Comparison of ENCODE assay signal across 13 mouse cellular contexts in the genomic region with DNA sequence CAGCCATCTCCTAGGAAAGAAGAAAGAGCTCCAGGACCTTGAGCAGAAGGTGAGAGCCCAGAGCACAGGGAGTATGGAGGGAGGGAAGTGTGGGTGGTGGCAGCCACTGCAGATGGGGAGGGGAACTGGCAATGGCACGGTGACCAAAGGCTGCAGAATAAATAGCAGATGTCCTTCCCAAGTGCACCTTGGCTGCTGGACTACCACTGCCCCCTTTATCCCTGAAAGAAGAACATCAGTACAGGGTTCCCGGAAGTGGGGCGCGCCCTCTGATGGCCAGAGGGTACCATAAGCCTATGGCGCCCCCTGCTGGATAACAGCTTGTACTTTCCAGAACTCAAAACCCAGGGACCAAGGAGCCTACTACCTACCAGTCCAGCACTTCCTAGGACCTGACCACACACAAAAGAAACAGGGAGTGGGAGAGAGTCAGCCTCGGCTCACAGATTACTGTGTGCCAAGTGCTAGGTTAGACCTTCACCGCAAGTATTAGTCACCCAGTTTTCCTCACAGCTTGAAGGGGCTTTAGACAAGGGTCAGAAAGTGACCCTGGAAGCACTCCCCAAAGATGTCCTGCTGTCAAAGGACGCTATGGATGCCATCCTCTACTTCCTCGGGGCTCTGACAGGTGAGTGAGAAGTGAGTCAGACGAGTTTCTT. TPM values are rescaled to one million over a fixed set of nuclear protein-coding genes. Genes with fewer than 3 reads are reported as not detected.
DNase-seq lines count a peak whose midpoint lies in the region; ATAC-seq and TF ChIP-seq lines count a peak whose summit lies in the region.
"Not testable (repeated sequence)": the region's sequence is repeated elsewhere in the genome, so short reads cannot be mapped to it uniquely, and the experiment has no call there.
"Had no signal": no experiment of that assay in that cellular context is flagged by ENCODE, and none has a peak within 500 bp of the region (broad histone marks: within the 10 kb centered on the region; RNA-seq: fewer than 3 reads in every experiment).

No protein-coding gene starts in this region.

- not testable (repeated sequence) for H3K27ac ChIP-seq in hindbrain, embryonic 10.5 days; left cerebral cortex, adult 2 months

- not testable (repeated sequence) for H3K27me3 ChIP-seq in hindbrain, embryonic 10.5 days (ENCODE audit: insufficient read depth, poor library complexity, severe bottlenecking)

- intact Hi-C loops in left cerebral cortex, adult 2 months (cut with DNase I), result not testable (repeated sequence)

- not testable (repeated sequence) for H3K4me3 ChIP-seq in hindbrain, embryonic 10.5 days; left cerebral cortex, adult 2 months

- DNase-seq in adrenal gland, adult 2 months, result peak; percentile 3
- peak; percentile 25 for DNase-seq in embryo, embryonic 11 days
- DNase-seq in hindbrain, embryonic 10.5 days (ENCODE audit: low spot score), result peak; percentile 8
- DNase-seq in left cerebral cortex, adult 2 months (ENCODE audit: extremely low spot score in 1 of 2, low spot score in 2 of 2), result not testable (repeated sequence)
- DNase-seq in right cerebral cortex, postnatal 4 days, result peak; percentile 7
- DNase-seq in thymus, postnatal 36 days, result peak; percentile 44 to 52

- H3K4me1 ChIP-seq in hindbrain, embryonic 10.5 days (replicated peaks), result not testable (repeated sequence)

- 37% methylated on average over 10 of the region's 10 CpGs for WGBS in hindbrain, embryonic 10.5 days

- H3K9me3 ChIP-seq in hindbrain, embryonic 10.5 days, result not testable (repeated sequence)

- not testable (repeated sequence) for H3K36me3 ChIP-seq in hindbrain, embryonic 10.5 days

- TF ChIP-seq CTCF in left cerebral cortex, adult 2 months (IDR thresholded peaks at IDR 0.05), result peak; percentile 33

- peak; percentile 68 for ATAC-seq in CD4-positive, CD25-positive, alpha-beta regulatory T cell, adult 4 months
- peak; percentile 94 for ATAC-seq in megakaryocyte, adult 5-6 weeks (ENCODE audit: poor library complexity, severe bottlenecking)

RNA-seq across cellular contexts. Expression of a gene that starts 9.3 kb away (rescaled TPM):
- under 1 TPM in 1 of 2 experiments, not detected in 1; 0.20 TPM for polyA plus RNA-seq in CD4-positive, CD25-positive, alpha-beta regulatory T cell, adult 4 months (2017; shearing (Covaris generic))
- total RNA-seq in adrenal gland, adult 2 months (2021), result 10 to 100 TPM in 1 of 2 experiments, 1 to 10 TPM in 1; 4.7 to 19.4 TPM
- not detected in 2 replicates for polyA plus RNA-seq in adrenal gland, adult 2 months (2012; rRNA removed)
- polyA plus RNA-seq in hindbrain, embryonic 10.5 days (2016; fragmentation: Nextera tagmentation; extraction: Ambion mirVana), result not detected in 2 replicates
- under 1 TPM; 0.23 to 0.27 TPM for total RNA-seq in left cerebral cortex, adult 2 months (2021)
- not detected in 2 replicates for total RNA-seq in megakaryocyte, adult 5-6 weeks (2015)
- total RNA-seq in megakaryocyte, adult 5-6 weeks (2017), result not detected in 2 replicates
- total RNA-seq: left cerebral cortex, postnatal 36 days had no signal
- polyA plus RNA-seq: cortical plate, adult 2 months; heart, embryonic 14.5 days; kidney, embryonic 15.5 days; midbrain, embryonic 16.5 days had no signal

RNA-seq across cellular contexts. Expression of a gene that starts 10.0 kb away (rescaled TPM):
- 1 to 10 TPM; 1.0 to 9.6 TPM for polyA plus RNA-seq in CD4-positive, CD25-positive, alpha-beta regulatory T cell, adult 4 months (2017; shearing (Covaris generic))
- 10 to 100 TPM in 1 of 2 experiments, 1 to 10 TPM in 1; 6.3 to 15.3 TPM for total RNA-seq in adrenal gland, adult 2 months (2021)
- polyA plus RNA-seq in adrenal gland, adult 2 months (2012; rRNA removed), result not detected in 2 replicates
- polyA plus RNA-seq in hindbrain, embryonic 10.5 days (2016; fragmentation: Nextera tagmentation; extraction: Ambion mirVana), result 1.3 and 1.4 TPM in 2 replicates
- 10 to 100 TPM in 1 of 2 experiments, 1 to 10 TPM in 1; 8.8 to 12.1 TPM for total RNA-seq in left cerebral cortex, adult 2 months (2021)
- 5.5 and 7.0 TPM in 2 replicates for total RNA-seq in megakaryocyte, adult 5-6 weeks (2015)
- 1.8 and 3.3 TPM in 2 replicates for total RNA-seq in megakaryocyte, adult 5-6 weeks (2017)

RNA-seq across cellular contexts. Expression of a gene that starts 11.1 kb away (rescaled TPM):
- not detected for polyA plus RNA-seq in CD4-positive, CD25-positive, alpha-beta regulatory T cell, adult 4 months (2017; shearing (Covaris generic))
- under 1 TPM; 0.35 to 0.69 TPM for total RNA-seq in adrenal gland, adult 2 months (2021)
- 0.12 TPM in 2 replicates for polyA plus RNA-seq in adrenal gland, adult 2 months (2012; rRNA removed)
- polyA plus RNA-seq in hindbrain, embryonic 10.5 days (2016; fragmentation: Nextera tagmentation; extraction: Ambion mirVana), result not detected in 2 replicates
- total RNA-seq in left cerebral cortex, adult 2 months (2021), result not detected
- not detected in 2 replicates for total RNA-seq in megakaryocyte, adult 5-6 weeks (2015)
- not detected in 2 replicates for total RNA-seq in megakaryocyte, adult 5-6 weeks (2017)
- total RNA-seq: left cerebral cortex, postnatal 36 days had no signal
- polyA plus RNA-seq: cortical plate, adult 2 months; heart, embryonic 14.5 days; kidney, embryonic 15.5 days; midbrain, embryonic 16.5 days had no signal

RNA-seq across cellular contexts. Expression of a gene that starts 28.7 kb away (rescaled TPM):
- under 1 TPM in 1 of 2 experiments, not detected in 1; 0.12 TPM for polyA plus RNA-seq in CD4-positive, CD25-positive, alpha-beta regulatory T cell, adult 4 months (2017; shearing (Covaris generic))
- not detected for total RNA-seq in adrenal gland, adult 2 months (2021)
- not detected in 2 replicates for polyA plus RNA-seq in adrenal gland, adult 2 months (2012; rRNA removed)
- polyA plus RNA-seq in hindbrain, embryonic 10.5 days (2016; fragmentation: Nextera tagmentation; extraction: Ambion mirVana), result 0.09 TPM in 1 of 2 replicates, not detected in the other
- not detected for total RNA-seq in left cerebral cortex, adult 2 months (2021)
- 0.25 TPM in 1 of 2 replicates, not detected in the other for total RNA-seq in megakaryocyte, adult 5-6 weeks (2015)
- not detected in 2 replicates for total RNA-seq in megakaryocyte, adult 5-6 weeks (2017)
- total RNA-seq: left cerebral cortex, postnatal 36 days had no signal
- polyA plus RNA-seq: heart, embryonic 14.5 days; midbrain, embryonic 16.5 days had no signal

RNA-seq across cellular contexts. Expression of a gene that starts 37.4 kb away (rescaled TPM):
- not detected for polyA plus RNA-seq in CD4-positive, CD25-positive, alpha-beta regulatory T cell, adult 4 months (2017; shearing (Covaris generic))
- total RNA-seq in adrenal gland, adult 2 months (2021), result not detected
- not detected in 2 replicates for polyA plus RNA-seq in adrenal gland, adult 2 months (2012; rRNA removed)
- not detected in 2 replicates for polyA plus RNA-seq in hindbrain, embryonic 10.5 days (2016; fragmentation: Nextera tagmentation; extraction: Ambion mirVana)
- total RNA-seq in left cerebral cortex, adult 2 months (2021), result not detected
- not detected in 2 replicates for total RNA-seq in megakaryocyte, adult 5-6 weeks (2015)
- not detected in 2 replicates for total RNA-seq in megakaryocyte, adult 5-6 weeks (2017)
- total RNA-seq: left cerebral cortex, postnatal 36 days had no signal
- polyA plus RNA-seq: cortical plate, adult 2 months; heart, embryonic 14.5 days; kidney, embryonic 15.5 days; midbrain, embryonic 16.5 days had no signal

Comparison
In these comparisons a context has a peak if more than half of its experiments do, and no peak if none do; other contexts are left out.
1. RNA of a gene that starts 9.3 kb away (total RNA-seq): 4.7 to 19.4 TPM in adrenal gland, adult 2 months; 0.23 to 0.27 TPM in left cerebral cortex, adult 2 months and not detected in megakaryocyte, adult 5-6 weeks; every median in the first group is over 4 times any median in the second.